Mouse (Mus musculus) right cerebral cortex, postnatal 14 days (tissue): Measurements from ENCODE around the gene Agtpbp1.
A peak's percentile ranks its signal among the peaks of the same experiment; 100 is the strongest.

Experiments used
- DNase-seq: peaks from one replicate; pipeline ENCODE4 v3.0.0; 2022

The Agtpbp1 gene

DNA sequence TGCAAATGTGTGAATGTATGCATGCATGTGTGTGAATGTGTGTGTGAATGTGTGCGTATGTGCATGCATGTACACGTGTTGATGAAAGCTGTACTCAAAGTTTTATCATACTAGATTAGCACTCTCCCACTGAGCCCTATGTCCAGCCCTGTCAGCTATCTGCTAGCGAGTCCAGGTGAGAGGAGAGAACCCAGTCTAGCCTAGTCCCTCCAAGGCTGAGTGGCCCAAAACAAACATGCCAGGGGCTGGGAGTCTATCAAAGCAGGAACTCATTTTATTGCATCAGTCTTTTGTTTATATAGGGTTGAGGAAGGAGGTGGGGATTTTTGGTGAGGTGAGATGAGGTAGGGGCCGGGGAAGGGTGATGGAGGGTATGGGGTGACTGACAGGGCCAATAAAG lies 172.4 kb downstream of the Agtpbp1 start:
- DNase-seq = no peak

DNA sequence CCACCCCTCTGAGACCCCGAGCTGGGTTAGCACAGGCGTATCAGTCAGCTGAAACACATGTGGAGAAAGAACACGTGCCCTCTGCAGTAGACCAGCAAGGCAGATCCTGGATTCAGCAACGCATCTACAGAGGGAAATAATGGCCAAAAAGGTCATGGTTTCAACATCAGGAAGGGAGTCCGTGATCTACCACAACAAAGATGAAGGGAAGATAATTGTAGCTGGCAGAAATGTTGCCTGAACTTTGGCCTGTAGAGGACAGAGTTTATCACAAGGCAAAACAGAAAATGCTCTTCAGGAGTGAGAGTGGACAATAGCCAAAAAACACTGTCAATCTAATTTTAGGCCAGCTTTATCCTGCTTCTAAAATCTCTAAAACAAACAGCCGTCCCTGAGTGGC lies 177.8 kb downstream of the Agtpbp1 start:
- no peak for DNase-seq

DNA sequence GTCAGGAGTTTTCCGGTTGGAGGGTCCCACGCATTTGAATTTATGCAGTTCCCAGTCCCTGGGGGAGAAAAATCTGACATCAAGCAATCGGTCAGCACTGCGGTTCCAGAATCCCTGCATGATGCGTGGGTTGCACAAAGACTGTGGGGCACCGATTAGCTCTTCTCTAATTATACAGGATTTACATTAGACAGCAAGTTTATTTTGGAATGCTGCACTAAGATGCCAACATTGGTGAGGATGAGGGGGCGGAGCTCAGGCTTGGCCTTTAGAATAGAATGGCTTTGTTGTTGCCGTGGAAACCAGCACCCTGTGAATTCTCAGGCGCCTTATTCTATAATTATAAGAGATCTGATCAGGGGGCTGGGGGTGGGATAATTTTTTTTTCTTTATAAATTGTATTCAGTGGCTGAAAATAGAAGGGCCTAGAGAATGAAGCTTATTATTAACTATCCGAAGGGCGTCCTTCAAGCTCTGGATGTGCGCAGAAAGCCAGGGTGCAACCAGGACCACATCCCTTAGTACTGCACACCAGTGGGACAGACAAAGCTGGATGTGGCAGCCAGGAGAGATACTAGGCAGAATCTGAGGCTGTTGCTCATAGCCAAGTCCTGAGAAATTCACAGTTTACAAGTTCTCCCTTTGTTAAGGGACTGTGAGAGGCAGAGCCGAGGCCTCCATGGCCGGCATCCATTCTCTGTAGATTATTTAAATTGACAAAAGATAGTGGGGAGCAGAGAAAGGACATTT lies 182.8 kb downstream of the Agtpbp1 start:
- peak; percentile 43 for DNase-seq

DNA sequence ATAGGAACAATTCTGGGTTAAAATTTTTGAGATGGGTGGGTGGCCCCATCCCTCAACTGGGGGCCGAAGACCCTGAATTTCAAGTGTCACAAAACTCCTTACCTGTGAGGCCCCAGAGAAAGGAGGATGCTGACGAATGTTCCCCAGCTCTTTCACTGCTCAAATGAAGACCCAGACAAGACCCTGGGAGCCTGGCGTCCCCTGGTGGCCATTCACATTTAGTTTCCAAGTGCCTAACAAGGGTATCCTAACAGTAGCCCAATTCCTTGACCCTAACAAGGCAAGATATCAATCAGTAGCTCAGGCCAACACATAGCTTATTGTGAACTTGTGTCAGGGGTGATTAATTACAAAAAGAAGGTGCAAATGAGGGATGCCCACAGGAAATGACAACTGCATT lies 187.5 kb downstream of the Agtpbp1 start:
- peak; percentile 63 for DNase-seq
